Mouse (Mus musculus): ENCODE data around the gene Rabgap1. TPM values are rescaled to one million over a fixed set of nuclear protein-coding genes. Genes with fewer than 3 reads are reported as not detected.
"Not testable (repeated sequence)": the region's sequence is repeated elsewhere in the genome, so short reads cannot be mapped to it uniquely, and the experiment has no call there.

Gene Rabgap1
- polyA plus RNA-seq, 1 experiment from 2014 or later: 25.8 TPM

DNA sequence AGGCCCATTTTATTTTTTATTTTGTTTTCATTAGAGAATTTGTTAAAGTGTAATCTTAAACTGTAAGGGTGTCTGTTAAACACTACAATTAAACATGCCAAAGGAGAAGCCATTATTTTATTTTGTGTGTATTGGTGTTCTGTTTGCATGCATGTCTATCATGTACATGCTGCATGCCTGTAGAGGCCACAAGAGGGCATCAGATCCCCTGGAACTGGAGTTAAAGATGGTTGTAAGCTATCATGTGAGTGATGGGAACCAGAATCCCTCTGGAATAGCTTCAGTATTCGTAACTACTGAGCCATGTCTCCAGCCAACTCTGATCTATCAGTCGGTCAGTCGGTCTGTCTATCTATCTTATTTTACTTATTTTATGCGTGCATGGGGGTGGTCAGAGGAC is 17.6 kb downstream of the Rabgap1 start:
- Histone ChIP-seq H3K27me3 (replicated peaks) (no peaks in the 10 kb centered on the region), H3K9me3 (no peaks in the 10 kb centered on the region; the same call in 1 of the 2 replicates), H3K4me3 (no peak overlapping the region), H3K9ac (no peak overlapping the region), H3K36me3 (peaks cover 8% of the 10 kb centered on the region; the same call in 1 of the 2 replicates), H3K4me2 (no peak overlapping the region), H3K27ac (replicated peaks) (no peak overlapping the region), H3K4me1 (no peaks in the 10 kb centered on the region)
- no peak for ATAC-seq (ENCODE audit: extremely low read depth, insufficient number of reproducible peaks, low FRiP score, low TSS enrichment)
- 93% methylated on average over 4 of the region's 4 CpGs for WGBS

DNA sequence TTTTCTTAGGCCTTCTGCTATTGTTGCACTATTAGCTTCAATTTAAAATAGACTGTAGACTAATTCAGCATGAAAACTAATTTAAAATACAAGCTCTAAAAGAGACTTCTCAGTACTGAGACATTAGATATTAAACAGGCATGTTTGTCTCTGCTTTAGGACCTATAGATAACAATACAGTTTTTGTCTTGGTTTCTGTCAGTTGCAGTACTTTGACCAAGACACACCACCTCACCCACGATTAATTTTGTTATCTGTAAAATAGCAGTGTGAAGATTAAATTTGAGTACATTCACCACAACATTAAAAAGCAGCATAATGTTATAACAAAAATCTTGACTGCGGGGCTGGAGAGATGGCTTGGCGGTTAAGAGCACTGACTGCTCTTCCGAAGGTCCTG is 23.2 kb downstream of the Rabgap1 start:
- ATAC-seq (ENCODE audit: extremely low read depth, insufficient number of reproducible peaks, low FRiP score, low TSS enrichment): no peak
- 88% methylated on average over 4 of the region's 4 CpGs for WGBS
- Histone ChIP-seq H3K9ac (no peak overlapping the region), H3K27me3 (replicated peaks) (no peaks in the 10 kb centered on the region), H3K4me3 (no peak overlapping the region), H3K9me3 (no peaks in the 10 kb centered on the region), H3K4me1 (no peaks in the 10 kb centered on the region), H3K4me2 (no peak overlapping the region), H3K27ac (replicated peaks) (no peak overlapping the region), H3K36me3 (peaks cover 20% of the 10 kb centered on the region)

DNA sequence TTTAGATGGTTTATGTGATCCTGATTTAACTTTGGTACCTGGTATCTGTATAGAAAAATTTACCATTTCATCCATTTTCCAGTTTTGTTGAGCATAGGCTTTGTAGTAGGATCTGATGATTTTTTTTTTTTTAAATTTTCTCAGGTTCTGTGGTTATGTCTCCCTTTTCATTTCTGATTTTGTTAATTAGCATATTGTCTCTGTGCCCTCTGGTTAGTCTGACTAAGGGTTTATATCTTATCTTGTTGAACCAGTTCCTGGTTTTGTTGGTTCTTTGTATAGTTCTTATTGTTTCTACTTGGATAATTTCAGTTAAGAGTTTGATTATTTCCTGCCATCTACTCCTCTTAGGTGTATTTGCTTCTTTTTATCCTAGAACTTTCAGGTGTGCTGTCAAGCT is 36.5 kb downstream of the Rabgap1 start:
- Histone ChIP-seq H3K4me2 (no peak overlapping the region), H3K9me3 (no peaks in the 10 kb centered on the region), H3K4me3 (no peak overlapping the region), H3K4me1 (no peaks in the 10 kb centered on the region; the same call in 1 of the 2 replicates), H3K27me3 (replicated peaks) (no peaks in the 10 kb centered on the region), H3K27ac (replicated peaks) (no peak overlapping the region), H3K9ac (no peak overlapping the region), H3K36me3 (peaks cover 80% of the 10 kb centered on the region)
- ATAC-seq (ENCODE audit: extremely low read depth, insufficient number of reproducible peaks, low FRiP score, low TSS enrichment): no peak

DNA sequence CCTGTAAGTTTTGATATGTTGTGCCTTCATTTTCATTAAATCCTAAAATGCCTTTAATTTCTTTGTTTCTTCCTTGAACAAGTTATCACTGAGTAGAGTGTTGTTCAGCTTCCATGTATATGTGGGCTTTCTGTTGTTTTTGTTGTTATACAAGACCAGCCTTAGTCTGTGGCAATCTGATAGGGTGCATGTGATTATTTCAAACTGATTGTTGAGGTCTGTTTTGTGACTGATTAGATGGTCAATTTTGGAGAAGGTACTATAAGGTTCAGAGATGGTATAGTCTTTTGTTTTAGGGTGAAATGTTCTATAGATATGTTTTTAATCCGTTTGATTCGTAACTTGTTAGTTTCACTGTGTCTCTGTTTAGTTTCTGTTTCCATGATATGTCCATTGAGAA is 37.0 kb downstream of the Rabgap1 start:
- no peaks in the 10 kb centered on the region; the same call in 1 of the 2 replicates for H3K4me1 ChIP-seq
- 92% methylated on average over 2 of the region's 2 CpGs for WGBS
- peaks cover 81% of the 10 kb centered on the region for H3K36me3 ChIP-seq
- no peak overlapping the region for H3K9ac ChIP-seq
- H3K27me3 ChIP-seq (replicated peaks): no peaks in the 10 kb centered on the region
- no peak overlapping the region for H3K4me2 ChIP-seq
- no peak for ATAC-seq (ENCODE audit: extremely low read depth, insufficient number of reproducible peaks, low FRiP score, low TSS enrichment)
- no peak overlapping the region for H3K27ac ChIP-seq (replicated peaks)
- no peaks in the 10 kb centered on the region for H3K9me3 ChIP-seq
- no peak overlapping the region for H3K4me3 ChIP-seq

DNA sequence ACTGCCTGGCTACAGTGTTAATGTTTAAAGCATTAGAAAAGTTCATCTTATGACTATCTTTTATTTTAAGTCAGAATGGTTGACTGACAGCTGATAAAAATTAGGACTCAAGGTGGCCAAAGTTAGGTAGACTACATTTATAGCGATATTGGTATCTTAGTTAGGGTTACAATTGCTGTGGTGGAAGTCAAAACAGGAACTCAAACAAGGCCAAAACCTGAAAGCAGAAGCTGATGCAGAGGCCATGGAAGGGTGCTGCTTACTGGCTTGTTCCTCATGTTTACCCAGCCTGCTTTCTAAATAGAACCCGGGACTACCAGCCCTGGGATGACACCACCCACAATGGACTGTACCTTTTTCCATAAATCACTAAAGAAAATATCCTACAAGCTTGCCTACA is 41.1 kb downstream of the Rabgap1 start:
- no peak for ATAC-seq (ENCODE audit: extremely low read depth, insufficient number of reproducible peaks, low FRiP score, low TSS enrichment)
- H3K4me2 ChIP-seq: no peak overlapping the region
- H3K27ac ChIP-seq (replicated peaks): no peak overlapping the region
- peaks cover 69% of the 10 kb centered on the region for H3K36me3 ChIP-seq
- no peaks in the 10 kb centered on the region for H3K27me3 ChIP-seq (replicated peaks)
- H3K9me3 ChIP-seq: no peaks in the 10 kb centered on the region
- H3K9ac ChIP-seq: no peak overlapping the region
- no peak overlapping the region for H3K4me3 ChIP-seq
- H3K4me1 ChIP-seq: no peaks in the 10 kb centered on the region
- 83% methylated on average over 2 of the region's 2 CpGs for WGBS

- Histone ChIP-seq H3K4me2 (no peak overlapping the region), H3K9me3 (no peaks in the 10 kb centered on the region), H3K4me1 (no peaks in the 10 kb centered on the region), H3K27ac (replicated peaks) (no peak overlapping the region), H3K36me3 (peaks cover 74% of the 10 kb centered on the region), H3K4me3 (no peak overlapping the region), H3K27me3 (replicated peaks) (no peaks in the 10 kb centered on the region), H3K9ac (no peak overlapping the region)
- ATAC-seq (ENCODE audit: extremely low read depth, insufficient number of reproducible peaks, low FRiP score, low TSS enrichment): no peak
- WGBS: 76% methylated on average over 1 of the region's 1 CpGs
Observed at GRCm38 (mm10) chr2:37485370-37485769, 42.3 kb downstream of the Rabgap1 start.

GRCm38 (mm10) chr2:37486408-37486807 is 43.3 kb downstream of the Rabgap1 start:
- Histone ChIP-seq H3K4me3 (no peak overlapping the region), H3K27me3 (replicated peaks) (no peaks in the 10 kb centered on the region), H3K9me3 (no peaks in the 10 kb centered on the region), H3K27ac (replicated peaks) (no peak overlapping the region), H3K36me3 (peaks cover 76% of the 10 kb centered on the region), H3K4me1 (no peaks in the 10 kb centered on the region), H3K4me2 (no peak overlapping the region), H3K9ac (no peak overlapping the region)
- no peak for ATAC-seq (ENCODE audit: extremely low read depth, insufficient number of reproducible peaks, low FRiP score, low TSS enrichment)

- Histone ChIP-seq H3K9ac (no peak overlapping the region), H3K27me3 (replicated peaks) (no peaks in the 10 kb centered on the region), H3K4me1 (no peaks in the 10 kb centered on the region), H3K36me3 (peaks cover 80% of the 10 kb centered on the region), H3K4me3 (no peak overlapping the region), H3K4me2 (no peak overlapping the region), H3K9me3 (no peaks in the 10 kb centered on the region), H3K27ac (replicated peaks) (no peak overlapping the region)
- ATAC-seq (ENCODE audit: extremely low read depth, insufficient number of reproducible peaks, low FRiP score, low TSS enrichment): no peak
- WGBS: 85% methylated on average over 2 of the region's 2 CpGs
Observed at GRCm38 (mm10) chr2:37488956-37489355, 45.9 kb downstream of the Rabgap1 start.

GRCm38 (mm10) chr2:37497321-37497720 is 54.2 kb downstream of the Rabgap1 start:
- Histone ChIP-seq H3K9ac (no peak overlapping the region), H3K9me3 (no peaks in the 10 kb centered on the region), H3K4me2 (no peak overlapping the region), H3K27me3 (replicated peaks) (no peaks in the 10 kb centered on the region), H3K36me3 (peaks cover 77% of the 10 kb centered on the region), H3K4me1 (no peaks in the 10 kb centered on the region), H3K27ac (replicated peaks) (no peak overlapping the region), H3K4me3 (no peak overlapping the region)
- ATAC-seq (ENCODE audit: extremely low read depth, insufficient number of reproducible peaks, low FRiP score, low TSS enrichment): no peak
- 89% methylated on average over 4 of the region's 4 CpGs for WGBS

GRCm38 (mm10) chr2:37505856-37506255 is 62.8 kb downstream of the Rabgap1 start:
- WGBS: 88% methylated on average over 2 of the region's 2 CpGs
- not testable (repeated sequence) for H3K4me3 ChIP-seq; H3K9ac ChIP-seq; H3K4me1 ChIP-seq; H3K27me3 ChIP-seq (replicated peaks); ATAC-seq (ENCODE audit: extremely low read depth, insufficient number of reproducible peaks, low FRiP score, low TSS enrichment); H3K4me2 ChIP-seq; H3K27ac ChIP-seq (replicated peaks); H3K9me3 ChIP-seq
- peaks cover 52% of the 10 kb centered on the region for H3K36me3 ChIP-seq

DNA sequence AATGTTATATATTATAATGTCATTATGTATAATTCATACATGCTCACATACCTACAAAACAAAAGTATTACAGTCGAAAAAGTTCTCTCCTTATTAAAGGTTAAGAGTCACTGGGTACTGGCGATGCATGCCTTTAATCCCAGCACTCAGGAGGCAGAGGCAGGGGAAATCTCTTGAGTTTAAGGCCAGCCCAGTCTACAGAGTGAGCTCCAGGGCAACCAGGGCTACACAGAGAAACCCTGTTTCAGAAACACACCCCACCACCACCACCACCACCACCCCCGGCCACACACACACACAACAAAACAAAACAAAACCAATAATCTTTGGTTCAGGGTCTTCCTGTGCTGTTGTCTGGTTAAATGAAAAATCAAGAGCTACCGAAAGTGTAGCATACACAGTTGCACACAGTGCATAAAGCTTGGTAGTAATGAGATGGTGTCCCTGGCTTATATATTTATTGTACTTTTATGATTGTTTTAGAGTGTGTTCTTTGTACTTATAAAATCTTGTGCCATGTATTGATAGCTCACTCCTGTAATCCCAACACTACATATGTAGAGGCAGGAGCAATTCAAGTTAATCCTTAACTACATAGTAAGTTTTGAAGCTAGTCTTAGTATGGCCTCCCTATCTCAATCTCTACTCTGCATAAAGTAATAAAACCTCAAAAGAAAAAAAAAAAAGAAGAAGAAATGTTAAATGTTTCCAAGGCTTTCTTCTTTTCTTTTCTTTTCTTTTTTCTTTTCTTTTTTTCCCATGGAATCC is 68.2 kb downstream of the Rabgap1 start:
- no peak for ATAC-seq (ENCODE audit: extremely low read depth, insufficient number of reproducible peaks, low FRiP score, low TSS enrichment)
- WGBS: 80% methylated on average over 4 of the region's 4 CpGs

GRCm38 (mm10) chr2:37516030-37516710 is 73.1 kb downstream of the Rabgap1 start, which contains the start of gene Gpr21:
Gpr21 (plus strand) TSS chr2:37516332.
- ATAC-seq (ENCODE audit: extremely low read depth, insufficient number of reproducible peaks, low FRiP score, low TSS enrichment): no peak
- Histone ChIP-seq H3K9ac (peak within 1 kb of the TSS; percentile 59; the same call in 1 of the 2 replicates), H3K4me3 (peak within 1 kb of the TSS; percentile 36), H3K27me3 (replicated peaks) (no peaks in the 10 kb centered on the region), H3K4me1 (peaks cover 25% of the 10 kb centered on the region), H3K27ac (replicated peaks) (peak within 1 kb of the TSS; percentile 42), H3K9me3 (no peaks in the 10 kb centered on the region), H3K4me2 (peak within 1 kb of the TSS; percentile 58), H3K36me3 (peaks cover 35% of the 10 kb centered on the region)
- 28% methylated on average over 11 of the region's 11 CpGs for WGBS

More for the DNA sequence above, 68.2 kb downstream of the Rabgap1 start:
- no peak overlapping the region for H3K4me3 ChIP-seq
- H3K36me3 ChIP-seq: peaks cover 50% of the 10 kb centered on the region
- H3K4me2 ChIP-seq: no peak overlapping the region
- H3K27me3 ChIP-seq (replicated peaks): no peaks in the 10 kb centered on the region
- H3K4me1 ChIP-seq: peaks cover 15% of the 10 kb centered on the region
- H3K27ac ChIP-seq (replicated peaks): no peak overlapping the region
- no peak overlapping the region for H3K9ac ChIP-seq
- H3K9me3 ChIP-seq: no peaks in the 10 kb centered on the region

Measured in heart, embryonic 13.5 days (tissue).